Mouse (Mus musculus) frontal cortex, postnatal 36 days (tissue): ENCODE measurements around the gene Cphx2.
"Not testable (repeated sequence)": the region's sequence is repeated elsewhere in the genome, so short reads cannot be mapped to it uniquely, and the experiment has no call there.

Experiments
- DNase-seq, 2 experiments: peaks; one replicate each; pipeline ENCODE4 v3.0.0; 2022; ENCODE audit warnings: low spot score in 2 of 2

Cphx2 gene

GRCm38 (mm10) chr14:26081216-26081615 lies at the start of gene Cphx2:
Cphx2 (plus strand) TSS chr14:26081516.
- DNase-seq: not testable (repeated sequence)

GRCm38 (mm10) chr14:26034364-26034763 lies 47.0 kb upstream of the Cphx2 start:
- not testable (repeated sequence) for DNase-seq

GRCm38 (mm10) chr14:26035439-26035838 lies 45.9 kb upstream of the Cphx2 start:
- DNase-seq: not testable (repeated sequence)

GRCm38 (mm10) chr14:26042611-26043010 lies 38.7 kb upstream of the Cphx2 start, which contains the start of gene Gm9780:
Gm9780 (minus strand) TSS chr14:26042711.
- not testable (repeated sequence) for DNase-seq

GRCm38 (mm10) chr14:26045007-26045406 lies 36.3 kb upstream of the Cphx2 start:
- not testable (repeated sequence) for DNase-seq

GRCm38 (mm10) chr14:26047026-26047425 lies 34.3 kb upstream of the Cphx2 start:
- not testable (repeated sequence) for DNase-seq

GRCm38 (mm10) chr14:26048767-26049166 lies 32.5 kb upstream of the Cphx2 start:
- not testable (repeated sequence) for DNase-seq

GRCm38 (mm10) chr14:26058184-26058583 lies 23.1 kb upstream of the Cphx2 start:
- not testable (repeated sequence) for DNase-seq

- DNase-seq: not testable (repeated sequence)
Measured at GRCm38 (mm10) chr14:26059362-26059761, 22.0 kb upstream of the Cphx2 start.

- not testable (repeated sequence) for DNase-seq
Measured at GRCm38 (mm10) chr14:26066574-26067324, 14.6 kb upstream of the Cphx2 start.

- not testable (repeated sequence) for DNase-seq
Measured at GRCm38 (mm10) chr14:26067325-26067633, 14.0 kb upstream of the Cphx2 start, which contains the start of gene Tmem254c. Tmem254c (minus strand) TSS chr14:26067355.

GRCm38 (mm10) chr14:26076620-26077390 lies 4.5 kb upstream of the Cphx2 start:
- DNase-seq: not testable (repeated sequence)

- not testable (repeated sequence) for DNase-seq
Measured at GRCm38 (mm10) chr14:26081997-26082396, 681 bp downstream of the Cphx2 start, which contains the start of gene Cphx3. Cphx3 (plus strand) TSS chr14:26082297.

- DNase-seq: not testable (repeated sequence)
Measured at GRCm38 (mm10) chr14:26097622-26098021, 16.3 kb downstream of the Cphx2 start.

GRCm38 (mm10) chr14:26118150-26118549 lies 36.8 kb downstream of the Cphx2 start, which contains the start of gene Duxbl2:
Duxbl2 (plus strand) TSS chr14:26118349.
- DNase-seq: not testable (repeated sequence)

GRCm38 (mm10) chr14:26118550-26119000 lies 37.3 kb downstream of the Cphx2 start:
- not testable (repeated sequence) for DNase-seq

GRCm38 (mm10) chr14:26119095-26119494 lies 37.8 kb downstream of the Cphx2 start:
- not testable (repeated sequence) for DNase-seq
